In genomic region chr10:80827063-80827869, GRCm38 (mm10) we compare ENCODE assay signal across 8 mouse cellular contexts. TPM values are rescaled to one million over a fixed set of nuclear protein-coding genes. Genes with fewer than 3 reads are reported as not detected.
A peak's percentile ranks its signal among the peaks of the same experiment; 100 is the strongest.
DNase-seq lines count a peak whose midpoint lies in the region; ATAC-seq lines count a peak whose summit lies in the region.

No protein-coding gene starts in this region.

- peak overlapping the region; percentile 92 for H3K27ac ChIP-seq in lung, embryonic 15.5 days
- H3K27ac ChIP-seq in forebrain, embryonic 10.5 days, result peak overlapping the region; percentile 95
- H3K27ac ChIP-seq in limb, embryonic 10.5 days, result peak overlapping the region; percentile 96
- H3K27ac ChIP-seq in neural tube, embryonic 15.5 days (replicated peaks), result peak overlapping the region; percentile 95

- no peaks in the 10 kb centered on the region for H3K9me3 ChIP-seq in lung, embryonic 15.5 days
- no peaks in the 10 kb centered on the region for H3K9me3 ChIP-seq in forebrain, embryonic 10.5 days
- H3K9me3 ChIP-seq in limb, embryonic 10.5 days (replicated peaks), result no peaks in the 10 kb centered on the region
- H3K9me3 ChIP-seq in neural tube, embryonic 15.5 days (replicated peaks), result no peaks in the 10 kb centered on the region

- DNase-seq in lung, adult 18-20 months, result no peak
- DNase-seq in forebrain, embryonic 10.5 days (ENCODE audit: extremely low spot score, low spot score), result no peak
- DNase-seq in limb, embryonic 10.5 days (ENCODE audit: low spot score), result no peak
- no peak for DNase-seq in right cerebral cortex, postnatal 10 days (ENCODE audit: low spot score in 2 of 2)
- no peak for DNase-seq in adipocyte (ENCODE audit: low spot score)
- DNase-seq in frontal cortex, postnatal 14 days (ENCODE audit: low spot score in 2 of 2), result no peak

- WGBS in lung, embryonic 15.5 days, result 5% methylated on average over 29 of the region's 29 CpGs
- 11% methylated on average over 27 of the region's 29 CpGs for WGBS in forebrain, embryonic 10.5 days
- 8% methylated on average over 29 of the region's 29 CpGs for WGBS in limb, embryonic 10.5 days
- WGBS in neural tube, embryonic 15.5 days, result 7% methylated on average over 29 of the region's 29 CpGs

- H3K4me3 ChIP-seq in lung, embryonic 15.5 days, result peak overlapping the region; percentile 77
- peak overlapping the region; percentile 88 for H3K4me3 ChIP-seq in forebrain, embryonic 10.5 days
- H3K4me3 ChIP-seq in limb, embryonic 10.5 days, result peak overlapping the region; percentile 94
- H3K4me3 ChIP-seq in neural tube, embryonic 15.5 days (replicated peaks), result peak overlapping the region; percentile 70

- H3K4me1 ChIP-seq in lung, embryonic 15.5 days, result peaks cover 29% of the 10 kb centered on the region
- peaks cover 56% of the 10 kb centered on the region for H3K4me1 ChIP-seq in forebrain, embryonic 10.5 days
- H3K4me1 ChIP-seq in limb, embryonic 10.5 days, result peaks cover 41% of the 10 kb centered on the region
- H3K4me1 ChIP-seq in neural tube, embryonic 15.5 days, result peaks cover 39% of the 10 kb centered on the region

- no peaks in the 10 kb centered on the region for H3K27me3 ChIP-seq in lung, embryonic 15.5 days
- H3K27me3 ChIP-seq in forebrain, embryonic 10.5 days (ENCODE audit: poor library complexity, severe bottlenecking), result 0 out of 2 replicates have a peak, but pooled peaks cover under 1% of the 10 kb centered on the region
- peaks cover 3% of the 10 kb centered on the region; the same call in 1 of the 2 replicates for H3K27me3 ChIP-seq in limb, embryonic 10.5 days (ENCODE audit: low read depth, poor library complexity, severe bottlenecking)
- H3K27me3 ChIP-seq in neural tube, embryonic 15.5 days (replicated peaks), result no peaks in the 10 kb centered on the region

- H3K9ac ChIP-seq in lung, embryonic 15.5 days, result peak overlapping the region; percentile 96
- peak overlapping the region; percentile 91 for H3K9ac ChIP-seq in neural tube, embryonic 15.5 days (replicated peaks)

- ATAC-seq in lung, embryonic 15.5 days (ENCODE audit: borderline replicate concordance, extremely low read depth, low FRiP score, low TSS enrichment), result no peak
- no peak for ATAC-seq in neural tube, embryonic 15.5 days (ENCODE audit: low FRiP score)

- peak overlapping the region; percentile 80 for H3K4me2 ChIP-seq in lung, embryonic 15.5 days
- H3K4me2 ChIP-seq in neural tube, embryonic 15.5 days, result peak overlapping the region; percentile 88

- peaks cover 17% of the 10 kb centered on the region for H3K36me3 ChIP-seq in lung, embryonic 15.5 days
- H3K36me3 ChIP-seq in forebrain, embryonic 10.5 days (replicated peaks), result peaks cover 33% of the 10 kb centered on the region
- H3K36me3 ChIP-seq in limb, embryonic 10.5 days, result peaks cover 31% of the 10 kb centered on the region
- peaks cover 22% of the 10 kb centered on the region for H3K36me3 ChIP-seq in neural tube, embryonic 15.5 days

RNA-seq across cellular contexts. Expression of gene Oaz1, which starts 0.8 kb away (rescaled TPM):
- polyA plus RNA-seq in lung, embryonic 15.5 days (2015; fragmentation: Nextera tagmentation; extraction: Ambion mirVana), result 1,965 and 1,985 TPM in 2 replicates
- polyA plus RNA-seq in forebrain, embryonic 10.5 days (2016; fragmentation: Nextera tagmentation; extraction: Ambion mirVana), result 2,273 and 2,281 TPM in 2 replicates
- 2,414 and 2,486 TPM in 2 replicates for polyA plus RNA-seq in limb, embryonic 10.5 days (2016; fragmentation: Nextera tagmentation; extraction: Ambion mirVana)
- polyA plus RNA-seq in neural tube, embryonic 15.5 days (2015; fragmentation: Nextera tagmentation; extraction: Ambion mirVana), result 1,221 and 1,325 TPM in 2 replicates

RNA-seq across cellular contexts. Expression of gene Jsrp1, which starts 14.0 kb away (rescaled TPM):
- polyA plus RNA-seq in lung, embryonic 15.5 days (2015; fragmentation: Nextera tagmentation; extraction: Ambion mirVana), result 0.74 and 1.5 TPM in 2 replicates
- 0.40 and 0.65 TPM in 2 replicates for polyA plus RNA-seq in forebrain, embryonic 10.5 days (2016; fragmentation: Nextera tagmentation; extraction: Ambion mirVana)
- polyA plus RNA-seq in limb, embryonic 10.5 days (2016; fragmentation: Nextera tagmentation; extraction: Ambion mirVana), result 0.74 and 0.80 TPM in 2 replicates
- 1.2 and 2.5 TPM in 2 replicates for polyA plus RNA-seq in neural tube, embryonic 15.5 days (2015; fragmentation: Nextera tagmentation; extraction: Ambion mirVana)

RNA-seq across cellular contexts. Expression of gene Lingo3, which starts 16.6 kb away (rescaled TPM):
- polyA plus RNA-seq in lung, embryonic 15.5 days (2015; fragmentation: Nextera tagmentation; extraction: Ambion mirVana), result 0.05 and 0.31 TPM in 2 replicates
- 1.5 and 2.0 TPM in 2 replicates for polyA plus RNA-seq in forebrain, embryonic 10.5 days (2016; fragmentation: Nextera tagmentation; extraction: Ambion mirVana)
- polyA plus RNA-seq in limb, embryonic 10.5 days (2016; fragmentation: Nextera tagmentation; extraction: Ambion mirVana), result 0.44 and 0.60 TPM in 2 replicates
- 14.6 and 18.6 TPM in 2 replicates for polyA plus RNA-seq in neural tube, embryonic 15.5 days (2015; fragmentation: Nextera tagmentation; extraction: Ambion mirVana)

RNA-seq across cellular contexts. Expression of gene Amh, which starts 22.2 kb away (rescaled TPM):
- polyA plus RNA-seq in lung, embryonic 15.5 days (2015; fragmentation: Nextera tagmentation; extraction: Ambion mirVana), result 0.09 and 0.13 TPM in 2 replicates
- 0.09 TPM in 2 replicates for polyA plus RNA-seq in forebrain, embryonic 10.5 days (2016; fragmentation: Nextera tagmentation; extraction: Ambion mirVana)
- 0.09 TPM in 1 of 2 replicates, not detected in the other for polyA plus RNA-seq in limb, embryonic 10.5 days (2016; fragmentation: Nextera tagmentation; extraction: Ambion mirVana)
- not detected in 2 replicates for polyA plus RNA-seq in neural tube, embryonic 15.5 days (2015; fragmentation: Nextera tagmentation; extraction: Ambion mirVana)

RNA-seq across cellular contexts. Expression of gene Lsm7, which starts 27.7 kb away (rescaled TPM):
- polyA plus RNA-seq in lung, embryonic 15.5 days (2015; fragmentation: Nextera tagmentation; extraction: Ambion mirVana), result 254 and 281 TPM in 2 replicates
- polyA plus RNA-seq in forebrain, embryonic 10.5 days (2016; fragmentation: Nextera tagmentation; extraction: Ambion mirVana), result 351 and 360 TPM in 2 replicates
- 358 and 440 TPM in 2 replicates for polyA plus RNA-seq in limb, embryonic 10.5 days (2016; fragmentation: Nextera tagmentation; extraction: Ambion mirVana)
- polyA plus RNA-seq in neural tube, embryonic 15.5 days (2015; fragmentation: Nextera tagmentation; extraction: Ambion mirVana), result 226 and 240 TPM in 2 replicates
